Mouse (Mus musculus) adrenal gland, postnatal 36 days (tissue): ENCODE measurements around the gene Gstp2. TPM values are rescaled to one million over a fixed set of nuclear protein-coding genes. Genes with fewer than 3 reads are reported as not detected.

Source experiments
- DNase-seq, 2 experiments: peaks; one replicate each; pipeline ENCODE4 v3.0.0; 2021; ENCODE audit warnings: mixed read lengths in 1 of 2
- long read RNA-seq, 2 experiments: library from polyadenylated mRNA; stranded (forward); transcript quantifications; one replicate each; pipeline ENCODE4 v2.0.0; 2021; ENCODE audit warnings: borderline sequencing depth in 2 of 2
- total RNA-seq, 2 experiments: library from RNA; stranded (reverse); gene quantifications; 2 replicates each; pipeline ENCODE4 v1.2.3; 2021

Gstp2 gene
- 10 to 100 TPM; 56.1 to 59.7 TPM for total RNA-seq
- long read RNA-seq, experiment 1, transcript Gstp2-201 (7 exons, 797 nt), result major isoform, 11 of 16 reads
- long read RNA-seq, experiment 1, partial matches to known transcripts, result 1 of 16 reads
- long read RNA-seq, experiment 1, other reads (novel, unspliced or antisense), result 3 of 16 reads
- long read RNA-seq, experiment 2, partial matches to known transcripts, result 1 of 6 reads
- long read RNA-seq, experiment 2, other reads (novel, unspliced or antisense), result 1 of 6 reads

- peak; percentile 80 to 86 for DNase-seq
These were observed at the start of gene Gstp2 for GRCm38 (mm10) chr19:4045966-4046865. Gstp2 (minus strand) TSS chr19:4046023.

GRCm38 (mm10) chr19:4094774-4095303, 49.0 kb upstream of the Gstp2 start:
- no peak for DNase-seq

DNA sequence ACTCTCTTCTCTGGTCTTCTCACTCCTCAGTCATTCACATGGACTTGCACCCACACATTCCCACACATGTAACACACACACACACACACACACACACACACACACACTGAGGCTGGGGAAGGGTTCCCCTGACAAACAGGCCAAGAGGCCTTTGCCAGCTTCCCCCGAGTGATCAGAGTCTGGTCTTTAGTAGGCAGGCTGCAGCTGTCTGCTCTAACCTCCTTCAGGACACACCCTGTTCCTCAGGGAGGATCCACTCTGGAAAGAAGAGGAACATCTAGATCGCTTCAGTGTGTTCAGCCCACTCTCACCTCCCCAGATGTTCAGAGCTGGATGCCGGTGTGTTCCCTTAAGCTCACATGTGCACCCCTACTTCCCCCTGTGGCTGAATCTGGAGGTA, 48.5 kb upstream of the Gstp2 start:
- no peak for DNase-seq

DNA sequence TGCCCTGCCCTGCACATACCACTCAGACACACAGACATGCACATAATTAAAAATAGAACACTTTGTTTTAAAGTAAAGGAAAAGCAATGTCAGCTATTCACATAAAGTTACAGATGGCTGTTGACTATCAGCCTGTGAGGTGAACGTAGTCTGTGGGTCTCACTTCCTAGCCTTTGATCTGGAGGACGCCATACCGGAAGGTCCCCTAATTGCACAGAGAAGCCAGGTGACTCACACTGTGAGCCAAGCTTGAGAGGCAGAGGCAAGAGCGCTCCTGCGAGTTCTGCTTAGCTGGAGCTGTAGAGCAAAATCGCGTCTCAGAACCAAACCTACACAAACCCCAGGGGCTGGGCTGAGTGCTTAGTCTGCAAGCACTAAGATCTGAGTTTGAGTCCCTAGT, 47.9 kb upstream of the Gstp2 start:
- no peak for DNase-seq

DNA sequence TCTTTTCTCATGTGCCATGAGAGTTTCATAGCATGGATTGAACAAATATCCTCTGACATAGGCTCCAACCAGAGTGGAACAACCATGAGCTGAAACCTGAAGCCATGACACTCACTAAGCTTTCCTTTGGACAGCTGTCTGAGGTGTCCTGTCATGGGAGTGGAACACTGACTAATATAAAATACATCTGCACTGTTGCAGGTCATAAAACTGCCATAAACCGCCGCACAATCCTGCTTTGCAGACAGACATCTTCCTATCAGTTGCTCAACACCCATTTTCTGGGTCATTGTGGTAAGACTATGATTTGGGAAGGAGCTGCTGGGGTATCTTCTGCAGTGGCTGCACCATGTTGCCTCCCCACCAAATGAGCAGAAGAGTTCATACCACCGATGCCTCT, 46.9 kb upstream of the Gstp2 start:
- no peak for DNase-seq

GRCm38 (mm10) chr19:4091383-4091782, 45.6 kb upstream of the Gstp2 start:
- no peak for DNase-seq

DNA sequence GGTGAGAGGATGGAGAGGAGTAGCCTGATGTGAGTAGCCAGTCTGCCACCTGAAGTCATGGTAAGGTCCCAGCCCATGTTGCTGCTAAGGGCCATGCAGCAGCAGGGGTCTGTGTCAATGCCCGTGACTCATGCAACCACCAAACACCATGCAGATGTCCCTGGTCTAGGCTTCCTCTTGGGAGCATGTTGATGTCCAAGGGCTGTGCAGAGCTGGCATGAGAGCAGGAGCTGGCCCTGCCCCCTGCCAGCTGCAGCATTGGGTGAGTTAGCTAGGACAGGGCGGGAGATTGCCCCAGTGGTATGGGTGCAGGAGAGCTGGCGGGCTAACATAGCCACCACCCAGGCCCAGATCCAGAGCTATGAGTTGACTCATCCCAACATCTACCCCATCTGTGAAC, 44.6 kb upstream of the Gstp2 start:
- DNase-seq, result no peak

- DNase-seq, result no peak
These were observed 43.3 kb upstream of the Gstp2 start for GRCm38 (mm10) chr19:4089128-4089527.

GRCm38 (mm10) chr19:4088146-4088545, 42.3 kb upstream of the Gstp2 start:
- DNase-seq, result no peak

DNA sequence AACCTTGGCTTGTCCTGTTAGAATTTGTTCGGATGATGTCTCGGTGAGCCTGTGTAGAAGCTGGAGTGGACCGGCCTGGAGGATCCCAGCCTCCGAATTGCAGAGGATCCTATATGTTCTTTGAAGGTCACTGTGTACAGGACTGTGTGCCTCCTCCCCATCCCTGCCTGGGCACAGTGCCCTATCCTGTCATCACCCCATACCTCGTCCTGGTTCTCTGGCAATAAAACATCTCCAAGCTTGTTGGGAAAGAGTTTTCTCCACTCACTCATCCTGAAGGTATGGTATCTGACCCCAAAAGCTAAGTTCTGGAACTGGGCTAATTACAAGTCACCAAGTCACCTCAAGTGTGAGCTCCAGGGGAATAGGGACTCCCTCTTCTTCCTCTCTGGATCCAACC, 41.3 kb upstream of the Gstp2 start:
- DNase-seq, result no peak

DNA sequence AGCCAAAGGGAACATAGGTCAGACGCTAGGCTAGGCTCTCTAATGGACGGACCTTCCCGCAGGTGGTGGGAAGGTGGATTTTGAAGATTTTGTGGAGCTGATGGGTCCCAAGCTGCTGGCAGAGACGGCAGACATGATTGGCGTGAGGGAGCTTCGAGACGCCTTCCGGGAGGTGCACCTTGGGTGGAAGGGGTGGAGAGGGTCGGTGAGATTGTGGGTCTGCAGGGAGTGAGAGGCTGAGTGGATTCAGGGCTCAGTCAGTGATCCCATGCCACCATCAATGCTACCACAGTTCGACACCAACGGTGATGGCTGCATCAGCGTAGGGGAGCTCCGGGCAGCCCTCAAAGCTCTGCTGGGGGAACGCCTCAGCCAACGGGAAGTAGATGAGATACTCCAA, 40.3 kb upstream of the Gstp2 start:
- DNase-seq, result no peak

GRCm38 (mm10) chr19:4084984-4085383, 39.2 kb upstream of the Gstp2 start:
- no peak for DNase-seq

DNA sequence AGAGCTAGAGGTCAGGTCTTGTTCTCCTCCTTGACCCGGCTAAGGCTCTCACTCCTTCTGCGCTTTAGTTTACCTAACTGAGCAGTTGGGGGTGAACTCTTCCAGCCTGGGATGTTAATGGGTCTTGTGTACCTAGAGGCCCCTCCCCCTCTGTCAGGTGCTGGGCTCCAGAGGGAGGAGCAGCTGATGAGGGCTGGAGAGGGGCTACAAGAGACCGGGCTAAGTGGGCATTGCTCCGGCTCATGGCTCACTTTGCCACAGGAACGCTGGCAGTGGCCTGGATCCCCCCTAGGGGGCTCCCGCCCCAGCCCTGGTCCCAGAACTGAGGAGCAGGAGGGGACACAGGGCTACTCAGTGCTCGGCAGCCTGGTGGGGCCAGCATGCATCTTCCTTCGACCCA, 38.0 kb upstream of the Gstp2 start:
- no peak for DNase-seq

DNA sequence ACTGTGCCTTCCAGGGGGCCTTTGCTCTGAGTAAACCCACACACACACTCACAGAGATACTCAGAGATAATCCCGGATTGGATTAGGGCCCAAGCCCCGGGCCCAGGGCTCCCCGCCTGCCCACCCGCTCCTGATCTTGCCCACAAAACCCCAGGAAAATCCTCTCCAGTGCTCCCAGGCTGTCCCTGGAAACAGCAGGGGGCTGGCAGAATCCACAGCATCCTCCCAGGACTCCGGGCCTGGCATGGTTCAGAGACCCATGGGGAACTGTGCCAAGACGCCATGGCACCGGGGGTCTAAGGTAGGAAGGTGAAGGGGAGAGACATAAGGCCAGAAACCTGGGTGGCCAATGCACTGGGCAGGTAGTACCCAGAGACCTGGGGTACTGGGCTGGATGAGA, 37.5 kb upstream of the Gstp2 start:
- DNase-seq, result no peak

- no peak for DNase-seq
These were observed 36.6 kb upstream of the Gstp2 start for GRCm38 (mm10) chr19:4082219-4082965.

DNA sequence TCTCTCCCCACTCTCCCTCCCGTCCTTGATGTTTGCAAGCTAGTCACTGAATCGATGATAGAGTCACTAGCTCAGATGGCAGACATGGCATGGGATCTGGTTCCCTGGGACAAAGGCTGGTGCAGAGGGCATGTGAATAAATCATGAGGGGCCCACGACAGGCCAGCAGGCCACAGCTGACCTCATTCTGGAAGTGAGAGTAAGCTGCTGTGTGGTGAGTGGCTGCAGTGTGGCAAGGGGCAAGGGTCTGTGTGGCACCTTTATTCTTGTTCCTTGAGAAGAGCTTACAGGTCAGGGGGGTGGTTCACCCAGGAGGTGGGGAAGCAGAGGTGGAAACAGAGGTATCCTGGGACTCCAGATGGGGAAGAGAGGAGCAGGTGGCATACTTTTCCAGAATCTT, 35.6 kb upstream of the Gstp2 start, which contains the start of gene Cabp2:
Gene Cabp2, plus strand, starts transcription at position 185 of the 400 bp plus-strand sequence.
- no peak for DNase-seq

DNA sequence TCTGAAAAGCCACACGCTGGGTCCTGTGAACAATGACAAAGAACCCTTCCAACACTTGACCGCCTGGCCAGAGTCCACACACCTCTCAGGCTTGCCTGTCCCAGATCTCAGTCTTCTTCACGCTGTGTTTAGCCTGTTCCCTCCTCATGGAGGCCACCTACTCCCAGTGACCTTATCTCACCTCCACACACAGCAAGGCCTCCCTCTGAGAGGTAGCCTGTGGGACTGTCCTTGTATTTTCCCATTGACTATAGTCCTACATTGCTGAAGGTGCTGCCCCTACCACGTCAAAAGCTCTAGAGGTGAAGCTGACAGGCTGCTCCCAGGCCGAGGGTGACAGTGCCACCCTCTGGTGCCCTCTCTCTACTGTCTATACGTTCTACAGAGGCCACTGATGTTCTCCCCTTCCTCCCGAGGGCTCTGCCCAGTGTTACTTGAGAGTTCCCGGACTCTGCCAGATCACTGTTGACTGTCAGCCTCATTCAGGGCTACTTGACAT, 34.7 kb upstream of the Gstp2 start:
- DNase-seq, result no peak

- no peak for DNase-seq
These were observed 33.8 kb upstream of the Gstp2 start for GRCm38 (mm10) chr19:4079594-4079993.

DNA sequence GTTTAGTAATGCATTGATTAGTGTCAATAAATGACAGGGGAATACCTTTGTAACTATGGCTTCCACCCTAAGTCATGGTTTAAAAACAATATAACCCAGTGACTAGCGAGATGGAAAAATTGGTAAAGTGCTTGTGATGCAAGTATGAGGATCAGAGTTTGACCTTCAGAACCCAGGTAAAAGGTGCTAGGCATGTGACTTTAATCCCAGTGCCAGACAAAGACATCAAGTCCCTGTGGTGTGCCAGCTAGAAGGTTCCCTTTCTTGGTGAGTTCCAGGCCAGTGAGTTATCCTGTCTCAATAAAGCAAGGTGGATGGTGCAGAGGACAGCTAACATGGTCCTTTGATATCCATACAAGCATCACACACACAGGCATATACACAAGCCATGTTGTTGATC, 29.7 kb upstream of the Gstp2 start:
- no peak for DNase-seq

DNA sequence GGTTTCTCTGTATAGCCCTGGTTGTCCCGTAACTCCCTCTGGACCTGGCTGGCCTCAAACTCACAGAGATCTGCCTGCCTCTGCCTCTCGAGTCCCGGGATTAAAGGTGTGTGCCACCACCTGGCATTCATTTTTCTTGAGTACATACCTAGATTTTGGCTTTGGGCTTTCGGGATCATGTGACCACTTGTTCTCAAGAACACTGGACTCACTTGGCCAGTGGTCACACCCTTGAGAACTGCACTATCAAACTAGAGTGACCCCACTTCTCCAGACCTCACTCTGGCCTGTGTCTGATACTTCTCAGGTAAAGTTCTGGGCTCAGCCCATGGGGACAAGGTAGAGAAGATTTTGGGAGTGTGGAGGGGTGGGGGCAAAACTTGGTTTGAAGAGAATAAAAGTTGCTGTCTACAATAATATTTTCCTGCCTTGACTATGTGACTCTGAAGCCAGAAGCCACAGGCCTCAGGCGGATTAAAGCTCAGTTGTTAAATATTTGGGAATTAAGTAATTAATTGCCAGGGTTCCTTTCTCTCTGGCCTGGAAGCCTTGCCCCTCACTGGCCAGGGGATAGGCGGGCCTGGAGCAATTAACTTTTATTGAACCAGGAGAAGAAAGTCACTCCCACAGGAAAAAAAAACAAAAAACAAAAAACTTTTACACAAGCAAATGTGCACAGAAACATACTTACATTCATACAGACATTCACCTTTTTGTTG, 27.0 kb upstream of the Gstp2 start:
- DNase-seq, result no peak

DNA sequence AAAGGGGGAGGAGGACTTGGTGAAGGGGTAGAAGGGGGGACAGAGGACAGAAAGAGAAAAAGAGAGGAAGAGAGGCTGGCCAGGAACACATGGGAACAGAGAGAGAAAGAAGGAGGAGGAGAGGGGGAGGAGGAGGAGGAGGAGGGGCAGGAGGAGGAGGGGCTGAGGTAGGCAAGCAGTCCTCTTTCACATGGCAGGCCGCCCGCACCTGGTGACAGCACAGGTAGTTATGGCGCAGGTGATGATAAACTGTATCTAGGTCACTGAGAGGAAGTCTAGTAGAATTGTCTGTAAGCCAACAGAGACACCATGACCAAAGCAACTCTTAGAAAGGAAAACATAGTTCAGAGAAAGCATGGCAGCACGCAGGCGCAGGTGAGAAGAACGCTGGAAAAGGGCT, 25.6 kb upstream of the Gstp2 start:
- no peak for DNase-seq

DNA sequence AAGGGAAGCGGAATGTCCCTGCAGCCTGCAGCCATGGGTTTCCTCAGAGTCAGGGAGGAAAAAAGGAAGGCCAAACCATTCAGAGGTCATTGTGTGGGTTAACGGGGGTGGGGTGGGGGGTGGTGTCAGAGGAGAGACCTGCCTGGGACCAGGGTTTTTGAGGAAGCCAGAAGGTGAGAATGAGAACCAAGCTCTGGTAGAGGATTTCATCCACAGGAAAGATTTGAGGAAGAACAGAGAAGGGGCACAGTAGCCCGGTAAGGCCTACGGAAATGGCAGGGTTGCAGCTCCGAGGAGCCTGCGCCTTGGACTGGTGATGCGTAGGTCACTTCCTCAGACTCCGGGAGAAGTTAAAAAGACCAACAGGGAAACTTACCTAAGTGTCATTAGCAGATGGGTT, 24.9 kb upstream of the Gstp2 start:
- no peak for DNase-seq
